Mouse (Mus musculus) layer of hippocampus, adult 9-10 months (tissue): ENCODE measurements around the gene Tshr.
"Not testable (repeated sequence)": the region's sequence is repeated elsewhere in the genome, so short reads cannot be mapped to it uniquely, and the experiment has no call there.

Source experiments
- DNase-seq: peaks from one replicate; pipeline ENCODE4 v3.0.0; 2022; ENCODE audit warnings: low spot score

Tshr gene

DNA sequence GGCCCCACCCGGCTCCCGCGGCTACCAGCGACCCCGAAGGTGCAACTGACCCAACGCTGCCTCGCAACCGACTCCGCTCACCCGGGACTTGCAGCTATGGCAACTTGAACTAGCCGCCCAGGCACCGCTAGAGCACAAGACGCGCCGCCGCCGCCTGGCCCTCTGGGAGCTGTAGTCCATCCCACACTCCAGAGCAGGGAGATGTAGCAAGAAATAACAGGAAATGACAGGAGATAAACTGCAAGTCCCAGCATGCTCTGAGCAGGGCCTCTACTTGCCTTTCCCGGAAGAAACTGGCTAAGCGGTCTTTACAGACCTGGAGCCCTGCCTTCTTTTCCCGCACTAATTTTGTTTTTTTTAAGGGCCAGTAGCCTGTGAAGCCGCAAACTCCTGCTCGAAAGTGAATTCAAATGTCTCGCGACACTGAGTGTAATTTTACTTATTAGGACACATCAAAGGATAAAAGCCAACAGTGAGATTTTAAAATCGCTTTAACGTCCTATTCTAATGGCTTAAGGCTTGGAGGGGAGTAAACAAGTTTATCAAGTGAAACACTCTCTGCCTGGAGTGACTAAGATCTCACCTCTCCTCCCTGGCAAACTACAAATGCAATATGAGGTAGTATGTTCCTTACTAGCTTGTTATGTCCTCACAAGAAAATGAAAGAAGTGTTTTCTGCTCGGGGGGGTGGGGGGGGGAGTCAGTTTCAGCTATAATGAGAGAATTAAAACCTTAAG lies at the start of gene Tshr, which contains the start of gene Cep128:
Gene Tshr (plus strand): TSS at position 283 of the 737 bp plus-strand sequence.
Gene Cep128 (minus strand): TSS at position 129 of the 737 bp plus-strand sequence.
- DNase-seq: peak; percentile 87

DNA sequence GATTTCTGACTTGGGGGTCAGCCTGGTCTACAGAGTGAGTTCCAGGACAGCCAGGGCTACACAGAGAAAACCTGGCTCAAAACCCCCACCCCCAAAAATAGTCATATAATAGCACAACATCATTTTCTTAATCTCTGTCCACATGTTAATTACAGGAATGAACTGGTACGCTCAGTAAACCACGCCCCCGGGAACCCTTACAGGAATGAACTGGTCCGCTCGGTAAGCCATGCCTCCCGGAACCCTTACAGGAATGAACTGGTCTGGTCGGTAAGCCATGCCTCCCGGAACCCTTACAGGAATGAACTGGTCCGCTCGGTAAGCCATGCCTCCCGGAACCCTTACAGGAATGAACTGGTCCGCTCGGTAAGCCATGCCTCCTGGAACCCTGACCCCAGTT lies 45.7 kb upstream of the Tshr start:
- DNase-seq: not testable (repeated sequence)

DNA sequence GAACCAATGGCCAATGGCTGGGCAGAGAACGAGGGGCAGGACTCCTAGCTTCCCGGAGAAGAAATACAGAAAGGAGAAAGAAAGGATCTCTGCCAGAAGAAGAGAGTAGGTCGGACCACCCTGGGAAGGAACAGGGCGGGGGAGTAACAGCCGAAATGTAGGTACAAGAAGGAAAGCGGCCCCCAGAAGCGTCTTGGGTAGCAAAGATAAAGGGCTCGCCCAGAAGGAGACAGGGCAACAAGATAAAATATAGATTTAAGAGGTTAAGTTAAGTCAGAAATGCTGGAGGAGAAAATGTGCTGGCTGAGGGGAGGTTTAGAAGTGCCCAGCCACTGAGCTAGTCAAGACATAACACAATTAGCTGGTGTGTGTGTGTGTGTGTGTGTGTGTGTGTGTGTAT lies 30.6 kb upstream of the Tshr start:
- DNase-seq: no peak

DNA sequence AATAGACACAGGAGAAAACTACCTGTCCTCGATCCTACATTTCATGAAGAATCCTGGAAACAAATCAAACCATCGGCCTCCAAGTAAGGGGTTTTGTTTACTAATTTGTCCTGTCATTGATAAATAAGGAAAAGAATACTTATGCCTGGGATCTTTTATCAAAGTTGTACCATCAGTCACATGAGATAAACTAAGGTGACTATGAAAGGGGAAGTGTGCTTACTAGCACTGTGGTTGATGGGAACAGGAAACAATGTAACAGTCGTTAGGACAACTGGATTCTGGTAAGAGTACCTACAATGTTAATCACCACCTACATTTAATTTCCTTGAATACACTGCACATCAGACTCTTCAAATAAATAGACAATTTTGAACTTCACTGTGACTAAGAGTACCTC lies 15.2 kb upstream of the Tshr start:
- DNase-seq: no peak

DNA sequence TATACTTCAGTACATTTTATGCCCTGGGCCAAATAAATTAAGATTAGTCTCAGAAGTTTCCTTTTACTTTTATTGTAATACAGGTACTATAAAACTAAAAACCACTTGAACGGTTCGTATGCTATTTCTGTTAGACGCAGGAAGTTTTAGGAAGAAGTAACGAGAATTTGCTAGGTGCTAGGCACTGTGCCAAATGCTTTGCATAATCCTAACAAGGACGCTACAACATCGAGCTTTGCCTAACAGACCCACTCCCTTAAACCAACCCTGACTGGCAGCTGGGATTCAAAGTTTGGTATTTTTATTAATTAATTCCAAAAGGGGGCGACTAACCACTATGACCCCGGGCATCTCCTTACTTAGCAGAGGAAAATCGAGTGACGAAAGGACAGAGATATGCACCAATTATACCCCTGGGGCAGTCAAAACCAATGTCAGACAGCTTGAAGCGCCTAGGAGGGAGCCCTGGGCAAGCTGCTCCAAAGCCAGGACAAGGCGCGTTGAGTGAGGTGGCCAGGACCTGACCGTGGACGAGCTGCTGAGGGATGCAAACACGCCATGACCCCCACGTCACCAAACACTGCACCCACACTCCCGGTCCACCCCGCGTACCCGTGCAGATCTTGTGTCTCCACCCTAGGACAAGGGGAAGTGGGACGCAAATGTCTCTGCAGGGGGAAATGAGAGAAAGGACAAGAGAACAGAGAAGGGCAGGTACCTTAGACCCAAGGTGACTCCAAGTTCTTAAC lies 673 bp upstream of the Tshr start:
- no peak for DNase-seq

DNA sequence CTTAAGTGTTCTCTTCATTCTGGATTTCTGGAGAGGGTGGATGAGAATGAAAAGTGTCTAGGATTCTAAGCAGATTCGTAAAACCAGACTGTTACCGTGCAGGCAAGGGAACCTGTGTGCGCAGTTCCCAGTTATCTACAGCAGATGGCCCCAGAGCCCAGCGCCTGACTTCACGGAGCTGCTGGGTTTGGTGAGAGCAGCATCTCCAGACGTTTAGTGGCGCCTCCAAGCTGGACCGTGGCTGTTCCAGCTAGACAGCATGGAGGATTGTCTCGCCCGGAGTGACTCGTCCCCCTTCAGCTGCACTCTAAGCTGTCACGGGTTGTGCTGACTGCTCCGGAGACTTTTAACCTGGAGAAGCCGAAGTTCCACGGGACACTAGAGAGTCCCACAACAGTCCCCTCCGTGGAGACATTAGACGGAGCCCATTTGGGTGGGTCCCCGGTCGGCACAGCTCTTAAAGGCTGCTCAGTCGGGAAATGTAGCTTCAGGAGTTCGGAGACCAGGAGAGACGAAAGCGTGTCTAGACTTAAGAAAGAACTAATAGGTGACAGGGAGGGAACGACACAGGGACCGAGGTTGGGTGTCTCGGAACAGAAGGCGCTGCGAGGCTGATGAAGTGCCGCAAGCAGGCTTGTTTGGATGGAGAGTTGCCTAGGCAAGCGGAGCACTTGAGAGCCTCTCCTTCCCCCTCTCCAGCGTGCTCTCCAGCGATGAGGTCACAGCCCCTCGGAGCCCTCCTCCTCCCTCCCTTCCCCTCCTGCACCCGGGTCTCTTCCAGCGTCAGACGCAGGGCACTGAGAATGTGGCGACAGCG lies 16.1 kb downstream of the Tshr start:
- peak; percentile 65 for DNase-seq

DNA sequence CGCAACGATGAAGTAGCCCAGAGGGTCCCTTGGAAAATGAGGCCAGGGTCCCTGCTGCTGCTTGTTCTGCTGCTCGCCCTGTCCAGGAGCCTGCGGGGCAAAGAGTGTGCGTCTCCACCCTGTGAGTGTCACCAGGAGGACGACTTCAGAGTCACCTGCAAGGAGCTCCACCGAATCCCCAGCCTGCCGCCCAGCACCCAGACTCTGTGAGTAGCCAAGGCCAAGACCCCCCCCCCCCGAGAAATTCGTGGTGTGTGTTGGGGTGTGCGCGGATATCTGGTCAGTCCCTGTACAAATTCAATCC lies 16.6 kb downstream of the Tshr start:
- DNase-seq: no peak

DNA sequence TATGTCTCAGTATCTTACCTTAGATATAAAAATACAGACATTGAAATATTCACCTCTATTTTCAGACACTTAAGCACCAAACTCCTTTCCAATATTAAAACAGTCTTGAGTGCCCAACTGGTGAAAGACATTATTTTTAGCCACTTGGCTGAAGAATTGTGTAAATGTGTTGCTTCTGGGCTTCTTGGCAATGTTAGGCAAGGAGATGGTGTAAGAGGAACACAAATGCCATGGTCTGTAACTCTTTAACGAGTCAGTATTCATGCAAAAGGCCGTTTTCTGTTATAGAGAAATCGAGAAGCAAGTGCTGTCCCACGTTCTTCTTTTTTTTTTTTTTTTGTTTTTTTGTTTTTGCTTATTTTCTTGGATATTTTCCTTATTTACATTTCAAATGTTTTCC lies 25.9 kb downstream of the Tshr start:
- no peak for DNase-seq

DNA sequence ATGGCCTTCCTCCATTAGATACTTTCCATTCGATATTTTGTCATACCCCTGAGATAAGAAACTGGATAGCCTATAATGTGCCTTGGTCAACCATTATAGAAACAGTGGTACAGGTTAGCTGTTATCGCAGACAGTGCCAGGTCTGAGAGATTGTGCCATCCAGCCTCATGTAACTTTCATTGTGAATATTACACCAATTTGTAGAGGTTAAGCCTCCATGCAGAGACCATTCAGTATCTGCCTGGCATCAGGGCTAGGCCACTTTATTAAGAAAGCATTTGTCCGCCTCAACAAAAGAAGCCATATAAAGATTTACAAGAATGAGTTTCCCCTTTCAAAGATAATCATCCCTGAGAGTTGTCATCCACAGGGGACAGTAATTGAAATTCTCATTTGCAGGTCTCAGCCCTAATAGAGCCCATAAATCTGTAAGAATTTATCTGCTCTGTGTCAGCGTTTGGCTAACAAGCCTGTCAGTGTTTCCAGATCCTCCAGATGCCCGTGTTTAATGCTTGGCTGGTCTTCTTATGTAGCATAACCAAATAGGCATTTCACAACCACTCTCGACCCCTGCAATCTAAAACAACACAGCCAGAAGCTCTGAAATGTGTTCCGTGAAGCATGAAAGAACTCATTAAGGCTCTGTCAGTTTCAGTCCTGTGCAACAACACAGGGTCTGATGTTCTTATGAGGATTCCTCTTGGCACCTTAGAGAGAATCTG lies 28.3 kb downstream of the Tshr start:
- DNase-seq: no peak

DNA sequence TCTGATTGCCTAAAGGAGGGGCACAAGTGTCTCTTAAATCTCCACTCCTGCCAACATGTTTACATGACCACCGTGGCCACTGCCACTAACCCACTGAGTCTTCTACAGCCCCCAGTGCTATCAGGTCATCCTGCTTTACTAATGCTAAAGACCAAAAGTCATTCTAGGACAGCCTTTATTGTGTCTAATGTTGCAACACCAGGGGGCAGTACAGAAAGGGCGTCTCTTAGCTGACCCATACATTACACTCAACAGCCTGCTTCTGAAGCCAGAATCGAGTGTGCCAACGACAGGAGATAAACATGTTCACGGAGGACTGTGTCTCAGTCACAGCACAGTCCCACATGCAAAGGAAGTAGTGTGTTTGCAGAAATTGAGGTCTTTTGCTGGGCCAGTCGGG lies 30.7 kb downstream of the Tshr start:
- DNase-seq: no peak

DNA sequence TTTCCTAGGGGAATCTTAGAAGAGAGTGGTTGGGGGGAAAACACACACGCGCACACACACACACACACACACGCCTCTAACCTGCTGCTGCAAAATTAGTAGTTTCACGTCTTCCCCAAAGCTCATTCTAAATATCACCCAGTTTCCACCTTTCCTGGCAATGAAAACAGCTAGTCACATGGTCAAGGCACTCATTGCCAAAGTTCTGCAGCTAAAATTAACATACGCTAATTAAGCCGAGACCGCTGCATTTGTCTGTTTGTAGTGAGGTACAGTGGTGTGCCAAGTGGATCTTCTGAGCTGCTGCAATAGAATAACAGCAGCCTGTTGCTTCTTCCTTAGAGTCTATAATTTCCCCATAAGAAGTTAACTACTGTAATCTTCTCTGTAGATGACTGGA lies 32.5 kb downstream of the Tshr start:
- no peak for DNase-seq

DNA sequence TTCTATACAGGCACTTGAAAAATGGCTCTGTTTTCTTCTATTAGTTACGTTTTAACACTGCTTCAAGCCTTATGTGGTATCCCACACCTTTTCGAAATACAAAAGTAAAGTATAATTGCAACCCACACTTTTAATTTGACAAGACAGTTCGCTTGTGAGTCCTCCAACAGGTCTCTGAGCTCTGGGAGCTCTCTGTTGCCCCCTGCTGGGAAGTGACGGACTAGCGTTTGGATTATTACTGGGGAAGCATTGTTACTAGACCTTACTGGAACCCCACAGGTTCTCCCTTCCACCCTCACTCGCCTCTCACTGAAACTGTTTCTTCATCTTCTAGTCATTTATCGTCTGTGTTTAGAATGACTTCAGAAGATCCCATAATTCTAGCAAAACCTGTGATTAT lies 34.4 kb downstream of the Tshr start:
- peak; percentile 46 for DNase-seq

DNA sequence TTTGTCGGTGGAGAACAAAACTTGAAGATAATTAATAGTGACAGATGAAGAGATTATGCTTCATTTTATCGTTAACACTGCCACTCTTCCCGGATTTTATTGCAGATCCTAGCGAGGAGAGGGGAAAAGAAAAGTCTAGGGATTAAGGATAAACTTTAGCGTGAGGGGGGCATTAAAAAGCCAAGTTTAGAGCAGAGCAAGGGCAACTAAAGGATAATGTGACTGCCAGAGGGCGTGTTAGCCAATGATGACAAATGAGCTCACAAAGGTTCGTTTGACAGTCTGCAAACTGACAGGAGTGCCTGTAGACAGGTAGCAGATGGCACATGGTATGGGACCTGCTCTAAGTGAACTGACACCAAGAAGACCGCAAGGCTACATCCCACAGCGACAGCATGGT lies 36.9 kb downstream of the Tshr start:
- DNase-seq: no peak

DNA sequence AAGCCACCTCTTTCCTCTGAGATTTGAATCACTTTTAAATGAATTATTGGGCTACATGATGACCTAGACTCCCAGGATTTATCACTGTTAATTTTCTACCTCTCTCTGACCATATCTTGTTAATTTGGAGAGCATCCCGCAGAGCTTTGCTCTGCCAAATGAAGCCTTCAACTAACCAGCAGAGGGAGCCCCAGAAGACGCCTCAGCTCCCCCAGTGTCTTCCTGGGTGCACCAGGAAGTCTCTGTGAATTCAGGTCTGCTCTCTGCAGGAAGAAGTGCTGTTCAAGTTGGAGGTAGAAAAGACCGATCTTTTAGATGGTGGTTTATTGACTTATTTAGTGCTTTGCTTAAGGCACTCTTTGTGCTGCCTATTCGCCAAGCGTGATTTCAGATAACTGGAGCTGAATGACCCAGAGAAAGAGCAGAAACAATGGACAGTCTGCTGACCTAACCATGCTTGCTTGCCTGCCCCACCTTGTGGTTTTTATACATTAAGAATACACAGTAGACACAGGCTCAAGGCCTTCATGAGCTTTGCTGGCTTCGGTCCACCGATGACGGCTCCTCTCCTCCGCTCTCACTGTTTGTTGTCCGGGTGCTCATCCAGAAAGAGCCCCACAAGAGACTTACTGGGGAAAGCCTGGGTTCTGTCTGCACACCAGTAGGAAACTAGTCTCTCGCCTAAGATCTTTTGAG lies 38.9 kb downstream of the Tshr start:
- DNase-seq: no peak

DNA sequence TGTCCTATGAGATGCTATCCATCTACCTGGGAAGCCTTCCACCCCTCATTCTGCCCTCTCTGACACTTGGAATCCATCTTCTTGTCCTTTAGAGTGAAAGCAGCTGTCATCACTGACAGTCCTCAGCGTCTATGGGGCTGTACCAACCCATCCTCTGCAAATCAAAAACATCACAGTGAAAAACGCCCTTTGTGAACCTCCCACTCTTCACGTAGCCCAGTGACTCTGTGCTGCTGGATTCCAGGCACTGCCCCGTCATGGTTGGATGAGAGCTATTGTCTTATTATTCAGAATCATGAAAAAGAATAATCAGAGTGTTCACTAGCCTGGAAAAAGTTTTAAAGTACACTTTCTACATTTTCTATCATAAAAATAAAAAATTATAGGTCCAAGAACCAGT lies 42.1 kb downstream of the Tshr start:
- no peak for DNase-seq

DNA sequence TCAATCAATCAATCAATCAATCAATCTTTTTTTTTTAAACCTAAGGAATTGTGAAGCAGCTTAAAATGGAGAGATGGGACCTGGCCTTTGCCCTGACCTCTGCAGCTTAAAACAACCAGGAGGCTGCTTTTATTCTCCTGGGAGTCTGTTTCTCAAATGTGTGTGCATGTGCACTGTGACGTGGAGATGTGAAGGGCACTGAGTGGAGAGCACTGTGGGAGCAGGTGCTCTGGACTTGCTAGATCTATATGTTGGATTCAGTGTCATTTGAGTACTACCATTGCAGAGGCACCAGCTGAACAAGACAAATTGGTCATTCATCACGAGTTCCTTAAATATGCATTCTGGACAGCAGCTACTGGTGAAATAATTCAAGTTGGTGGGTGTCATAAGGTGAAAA lies 42.8 kb downstream of the Tshr start:
- no peak for DNase-seq

DNA sequence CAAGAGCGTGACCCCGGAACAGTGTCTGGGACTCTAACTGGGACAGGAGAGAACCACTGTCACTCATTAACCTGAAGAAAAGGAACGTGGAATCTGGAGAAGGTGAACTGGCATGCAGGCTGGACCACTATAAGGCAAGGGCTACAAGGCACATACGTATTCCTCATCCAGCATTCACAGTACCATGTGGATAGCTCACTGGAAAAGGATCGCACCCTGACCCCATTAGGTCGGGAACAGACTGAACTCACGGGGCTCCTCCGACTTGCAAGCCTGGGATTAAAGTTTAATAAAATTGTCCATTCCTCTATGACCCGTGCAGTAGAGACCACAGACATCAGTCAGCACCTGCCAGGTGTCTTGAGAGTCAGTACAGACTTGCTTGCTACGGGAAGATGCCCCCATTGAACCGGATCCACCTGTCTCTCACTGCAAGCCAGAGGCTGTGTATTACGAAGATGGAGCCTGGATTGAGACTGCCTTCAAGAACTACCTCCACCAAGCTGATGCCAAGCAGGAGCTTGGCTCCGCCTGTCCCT lies 97.9 kb downstream of the Tshr start:
- DNase-seq: no peak

DNA sequence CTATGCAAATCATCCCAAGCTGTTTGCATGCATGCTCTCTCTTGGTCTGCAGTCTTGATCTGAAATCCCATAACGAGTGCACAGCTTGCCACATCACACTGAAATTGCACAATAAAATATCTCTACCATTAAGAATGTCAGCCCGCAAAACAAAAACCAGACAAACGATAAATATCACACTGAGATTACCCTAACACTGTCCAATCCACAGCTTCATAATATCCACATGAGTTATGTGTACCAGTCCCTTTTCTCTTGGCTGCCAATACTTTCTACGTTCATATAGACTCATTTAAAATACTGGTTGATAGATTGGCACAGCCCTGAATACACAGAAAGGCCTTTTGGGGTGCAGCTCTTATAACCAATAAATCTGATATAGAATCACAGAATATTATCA lies 102.0 kb downstream of the Tshr start:
- DNase-seq: no peak

DNA sequence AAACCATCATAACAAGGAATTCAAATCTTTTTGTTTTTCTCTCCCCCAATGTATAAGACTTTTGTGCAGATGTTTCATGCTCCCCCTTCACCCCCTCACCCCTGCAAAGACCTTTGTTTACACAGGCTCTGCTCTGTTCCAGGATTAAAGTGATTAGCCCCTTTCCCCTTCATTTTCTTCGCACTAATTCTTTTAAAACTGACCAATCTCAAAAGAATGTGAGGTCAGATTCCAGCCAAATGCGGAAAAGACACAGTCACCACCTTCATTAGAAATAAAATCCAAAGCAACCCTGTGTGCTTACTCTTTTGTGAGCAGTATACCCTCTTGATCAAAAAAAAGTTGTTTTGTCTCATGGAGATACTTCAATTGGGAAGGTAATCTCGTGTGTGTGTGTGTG lies 104.0 kb downstream of the Tshr start:
- DNase-seq: no peak

DNA sequence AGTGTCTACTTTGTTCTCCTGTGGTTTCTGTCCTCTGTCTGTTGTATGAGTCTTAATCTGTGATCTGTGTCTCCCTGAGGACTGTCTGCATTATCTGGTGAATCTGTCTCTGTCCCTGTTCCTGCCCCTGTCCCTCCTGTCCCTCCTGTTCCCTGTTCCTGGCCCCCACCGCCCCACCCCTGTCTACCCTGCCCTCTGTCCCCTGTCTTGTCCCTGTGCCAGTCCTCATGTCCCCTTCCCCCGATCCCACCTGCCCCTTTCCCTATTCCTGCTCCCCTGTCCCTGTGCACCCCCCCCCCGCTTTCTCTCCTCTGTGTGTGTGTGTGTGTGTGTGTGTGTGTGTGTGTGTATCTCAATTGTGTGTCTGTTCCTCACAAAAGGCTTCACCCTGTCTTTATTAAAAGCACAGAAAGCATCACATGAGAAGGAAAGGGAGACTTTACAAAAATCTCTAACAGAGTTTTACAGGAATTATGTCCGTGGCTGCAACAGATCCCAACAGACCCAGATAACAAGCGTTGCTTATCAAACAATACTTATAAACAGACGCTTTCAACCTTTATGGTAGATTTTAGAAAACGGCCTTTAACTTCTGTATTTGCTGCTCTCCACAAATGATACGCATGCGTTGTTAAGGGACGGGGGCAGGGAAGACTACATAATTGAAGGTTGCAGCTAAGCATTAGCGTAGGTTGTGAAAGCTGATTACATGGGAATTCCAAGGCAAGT lies 111.3 kb downstream of the Tshr start:
- DNase-seq: no peak

DNA sequence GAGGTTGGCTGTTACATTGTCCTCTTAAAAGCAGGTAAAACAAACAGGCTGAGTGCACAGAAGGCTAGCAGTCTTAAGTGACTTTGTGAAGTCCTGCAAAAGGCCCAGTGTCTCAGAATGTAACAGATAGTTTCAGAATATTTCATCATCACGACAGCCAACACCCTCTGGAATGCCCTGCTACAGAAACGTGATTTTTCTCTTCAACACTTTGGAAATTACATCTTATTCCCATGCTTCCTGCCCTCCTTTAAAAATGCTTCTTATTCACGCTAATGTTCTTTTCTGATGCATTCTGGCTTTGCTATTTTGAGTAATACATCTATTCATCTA lies 111.8 kb downstream of the Tshr start:
- no peak for DNase-seq
